Mouse (Mus musculus): ENCODE measurements around the gene Ptger1.

GRCm38 (mm10) chr8:83664096-83664495 lies 2.4 kb upstream of the Ptger1 start:
- no peak for TF ChIP-seq EP300 (IDR thresholded peaks at IDR 0.05; ENCODE audit: low read depth)
- no peak for TF ChIP-seq CTCF (IDR thresholded peaks at IDR 0.05; ENCODE audit: low read depth)
